Mouse (Mus musculus) embryonic fibroblast, embryonic 13.5 days (primary cell): Measurements from ENCODE around the gene Lipc.

ENCODE experiments used
- CTCF ChIP-seq: IDR thresholded peaks from 2 replicates; pipeline ENCODE4 v1.5.1; 2011; ENCODE audit warnings: mild to moderate bottlenecking, control low read depth, low read length, moderate library complexity, borderline replicate concordance; ENCODE audit not compliant: insufficient read depth
- POLR2A ChIP-seq: IDR thresholded peaks from 2 replicates; pipeline ENCODE4 v1.6.1; 2011; ENCODE audit warnings: low read depth, mild to moderate bottlenecking, control low read depth, low read length, moderate library complexity

DNA sequence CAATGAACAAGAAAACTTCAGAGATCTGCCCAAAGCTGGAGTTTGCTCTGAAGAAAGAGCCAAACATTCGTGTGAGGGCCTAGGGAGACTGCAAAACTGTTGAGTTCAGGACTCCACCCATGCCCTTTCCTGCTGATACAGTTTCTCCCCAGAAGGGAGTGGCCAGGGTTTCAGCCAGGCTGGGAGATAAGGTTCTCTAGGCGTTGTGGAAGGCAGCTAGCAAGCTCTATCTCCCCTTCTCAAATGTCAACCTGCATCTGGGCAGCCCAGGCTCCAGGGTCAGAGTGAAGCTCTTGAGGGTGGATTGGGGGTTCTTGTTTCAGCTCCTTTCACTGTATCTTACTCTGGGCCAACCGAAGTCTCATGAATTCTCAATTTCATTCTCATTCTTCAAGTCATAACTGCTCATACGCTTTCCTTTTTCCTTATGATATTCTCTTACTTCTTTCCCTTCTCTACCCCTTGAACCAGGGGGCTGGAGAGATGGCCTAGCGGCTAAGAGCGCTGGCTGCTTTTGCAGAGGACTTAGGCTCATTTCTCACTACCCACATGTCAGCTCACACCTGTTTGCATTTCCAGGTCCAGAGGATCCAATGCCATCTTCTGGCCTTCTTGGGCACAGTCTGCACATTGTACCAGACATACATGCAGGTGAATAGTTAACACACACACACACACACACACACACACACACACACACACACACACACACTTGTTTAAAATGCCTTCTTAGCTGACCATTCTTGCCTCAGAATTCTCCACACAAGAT is 25.0 kb downstream of the Lipc start:
- TF ChIP-seq CTCF (no peak), POLR2A (no peak)
